Mouse (Mus musculus): ENCODE measurements around the gene Akap7.
A peak's percentile ranks its signal among the peaks of the same experiment; 100 is the strongest.

The Akap7 gene

GRCm38 (mm10) chr10:25307770-25308169 lies at the start of gene Akap7:
TSS of gene Akap7 (minus strand) at chr10:25307870.
- peak; percentile 41 for DNase-seq

GRCm38 (mm10) chr10:25354390-25354789 lies 46.7 kb upstream of the Akap7 start:
- DNase-seq, result peak; percentile 51

DNA sequence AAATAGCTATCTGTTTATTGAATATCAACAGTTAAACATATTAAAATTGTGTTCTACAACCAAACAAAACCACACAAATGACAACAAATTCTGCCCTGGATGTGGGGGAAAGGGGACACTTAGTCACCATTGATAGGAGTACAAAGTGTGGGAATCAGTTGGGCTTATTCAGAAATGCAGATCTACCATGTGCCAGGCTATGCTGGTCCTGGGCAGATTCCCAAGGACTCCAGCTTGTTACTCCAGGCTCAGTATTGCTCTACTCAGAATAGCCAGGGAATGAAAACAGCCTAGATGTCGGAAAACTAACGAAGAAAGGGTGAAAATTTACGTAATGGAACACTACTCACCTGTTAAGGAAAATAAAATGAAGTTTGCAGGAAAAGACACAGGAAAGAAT lies 46.3 kb upstream of the Akap7 start:
- peak; percentile 48 for DNase-seq

DNA sequence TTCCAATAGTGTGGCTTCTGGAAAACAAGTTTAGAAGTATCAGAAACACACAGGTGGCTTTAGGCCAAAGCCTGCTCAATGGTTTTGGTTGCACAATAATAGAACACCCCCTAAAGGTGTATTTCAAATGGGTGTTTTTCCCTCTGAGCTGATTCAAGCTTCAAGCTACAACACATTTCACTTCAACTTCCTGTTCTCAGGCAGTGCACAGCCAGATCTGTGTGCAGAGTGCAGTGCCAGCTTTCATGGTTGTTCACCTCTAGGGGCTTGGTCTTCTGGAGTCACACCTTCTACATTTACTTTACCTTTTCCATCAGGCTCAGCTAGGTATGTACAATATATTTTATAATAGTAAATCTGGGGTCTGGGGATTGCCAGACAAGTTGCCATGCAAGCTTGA lies 35.1 kb upstream of the Akap7 start:
- DNase-seq, result no peak

DNA sequence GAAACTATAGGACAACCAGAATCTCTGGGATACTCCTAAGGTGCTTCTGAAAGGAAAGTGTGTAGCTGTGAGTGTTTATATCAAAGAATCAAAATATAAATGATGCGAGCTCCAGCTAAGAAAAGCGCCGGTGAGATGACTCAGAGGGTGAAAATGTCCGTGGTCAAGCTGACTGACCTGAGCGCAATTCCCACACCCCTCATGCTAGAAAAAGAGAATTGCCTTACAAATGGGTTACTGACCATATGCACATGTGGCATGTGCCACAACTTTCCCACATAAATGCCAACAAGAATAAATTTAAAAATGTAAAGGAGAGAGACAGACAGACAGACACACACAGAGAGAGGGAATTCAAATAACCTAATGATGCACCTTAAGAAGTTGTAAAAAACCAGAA lies 33.0 kb upstream of the Akap7 start:
- no peak for DNase-seq

DNA sequence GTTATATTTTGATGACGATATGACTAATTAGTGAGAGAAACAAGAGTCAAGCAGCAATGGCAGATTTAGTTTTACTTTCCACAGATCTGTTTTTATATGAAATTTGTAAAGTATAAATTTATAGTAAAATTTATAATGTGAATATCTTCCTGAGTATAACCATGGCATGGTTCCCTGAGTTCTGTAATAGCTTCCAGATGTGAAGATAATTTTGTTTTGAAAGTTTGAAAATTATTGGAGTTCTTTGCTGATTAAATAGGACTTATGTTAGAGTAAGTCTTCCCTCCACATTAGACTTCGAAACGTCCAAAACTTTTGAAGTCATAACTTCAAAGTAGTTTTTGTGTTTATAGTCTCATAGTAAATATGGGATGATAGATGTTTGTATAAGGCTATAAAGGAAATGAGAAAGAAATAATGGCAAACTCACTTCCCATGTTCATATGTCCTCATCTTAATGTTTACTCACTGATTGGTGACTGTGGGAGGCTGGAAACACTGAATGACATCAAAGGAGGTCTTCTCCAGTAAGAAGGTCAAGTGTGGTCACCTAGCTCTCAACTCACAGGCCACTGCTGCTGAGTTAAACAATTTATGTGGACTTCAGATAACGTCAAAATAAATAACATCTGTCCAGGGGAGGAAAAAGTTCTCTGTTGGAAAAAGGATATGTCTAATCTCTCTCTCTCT lies 25.9 kb upstream of the Akap7 start:
- DNase-seq, result no peak

GRCm38 (mm10) chr10:25331321-25332049 lies 23.8 kb upstream of the Akap7 start:
- peak; percentile 96 for DNase-seq

DNA sequence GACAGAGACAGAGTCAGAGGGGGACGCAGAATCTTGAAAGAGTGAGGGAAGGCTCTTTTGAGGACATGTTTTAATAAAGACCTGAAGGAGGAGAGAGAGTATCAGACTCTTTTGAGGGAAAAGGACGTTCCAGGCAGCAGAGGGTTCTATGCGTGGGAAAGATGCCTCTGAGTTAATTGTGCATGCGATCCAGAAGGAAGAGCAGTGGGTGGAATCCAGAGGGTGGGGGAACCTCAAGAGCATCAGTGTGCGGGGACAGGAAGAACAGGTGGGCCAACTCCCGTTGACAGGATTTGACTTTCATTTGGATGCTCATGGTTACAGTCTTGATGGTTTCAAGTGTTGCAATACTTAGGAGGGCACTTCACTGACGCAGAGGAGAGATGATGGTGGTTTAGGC lies 22.4 kb upstream of the Akap7 start:
- no peak for DNase-seq

GRCm38 (mm10) chr10:25327511-25327910 lies 19.8 kb upstream of the Akap7 start:
- DNase-seq, result no peak

GRCm38 (mm10) chr10:25325690-25326089 lies 18.0 kb upstream of the Akap7 start:
- DNase-seq, result peak; percentile 90

GRCm38 (mm10) chr10:25321198-25321597 lies 13.5 kb upstream of the Akap7 start:
- no peak for DNase-seq

- DNase-seq, result peak; percentile 51
Observed at GRCm38 (mm10) chr10:25319531-25319930, 11.9 kb upstream of the Akap7 start.

GRCm38 (mm10) chr10:25318405-25318804 lies 10.7 kb upstream of the Akap7 start:
- DNase-seq, result peak; percentile 87

- peak; percentile 83 for DNase-seq
Observed at GRCm38 (mm10) chr10:25317665-25318064, 10.0 kb upstream of the Akap7 start.

DNA sequence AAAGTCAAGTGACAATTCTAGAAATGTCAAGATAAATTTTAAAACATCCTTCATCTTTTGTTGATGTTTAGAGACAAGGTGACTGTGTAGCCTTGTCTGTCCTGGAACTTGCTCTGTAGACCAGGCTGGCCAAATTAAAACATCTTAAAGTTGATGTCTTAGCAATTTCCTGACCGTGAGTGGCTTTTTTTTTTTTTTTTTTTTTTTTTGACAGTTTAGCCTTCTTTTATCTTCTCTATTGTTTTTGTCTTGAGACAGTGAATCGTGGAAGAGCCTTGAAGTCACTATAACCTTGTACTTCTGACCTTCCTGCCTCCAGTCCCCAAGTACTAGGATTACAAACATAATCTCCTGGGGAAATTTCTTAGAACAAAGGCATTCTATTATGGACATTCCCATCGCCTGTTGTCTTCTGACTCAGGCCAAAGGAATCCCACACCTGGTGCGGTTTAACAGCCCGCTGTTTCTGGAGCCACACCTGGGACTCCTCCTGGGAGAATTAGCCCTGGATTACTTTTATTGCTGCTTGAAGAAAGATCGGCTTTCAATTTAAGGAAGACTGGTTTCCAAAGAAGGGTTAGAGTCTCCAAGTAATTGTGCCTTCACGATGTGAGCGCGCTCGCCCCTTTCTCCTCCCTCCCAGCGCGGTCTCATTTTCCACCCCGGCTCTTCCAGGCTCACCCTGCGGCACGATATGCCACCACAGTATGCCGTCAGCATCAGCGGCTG lies 6.3 kb upstream of the Akap7 start:
- peak; percentile 71 for DNase-seq

DNA sequence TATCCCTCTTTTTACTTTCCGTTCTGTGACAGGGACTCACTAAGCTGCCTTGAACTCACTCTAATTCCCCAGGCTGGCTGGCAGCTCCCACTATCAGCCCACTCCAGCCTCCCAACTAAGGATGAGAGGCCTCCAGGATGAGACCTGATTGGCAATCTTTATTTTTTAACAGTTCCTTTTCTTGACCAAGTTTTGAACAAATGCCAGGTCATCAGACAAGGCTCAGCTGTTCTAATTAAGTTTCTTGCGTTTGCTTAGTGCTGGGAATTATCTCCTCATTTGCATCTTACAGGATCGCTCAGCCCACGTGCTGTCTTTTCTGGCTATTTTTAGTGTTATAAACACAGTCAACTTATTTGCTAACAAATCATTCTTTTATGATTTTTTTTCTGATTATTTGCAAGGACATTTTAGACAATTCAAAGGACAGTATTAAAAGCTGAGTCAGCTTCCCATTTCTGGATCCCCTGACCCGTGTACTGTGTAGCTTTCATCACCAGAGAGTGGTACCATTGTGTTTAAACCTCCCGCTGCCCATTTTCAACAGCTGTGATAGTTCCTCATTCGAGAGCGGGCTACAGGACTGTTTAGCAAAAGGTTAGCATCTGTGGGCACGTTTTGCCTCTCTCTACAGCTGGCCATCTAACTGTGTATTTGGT lies 4.0 kb upstream of the Akap7 start:
- peak; percentile 82 for DNase-seq

DNA sequence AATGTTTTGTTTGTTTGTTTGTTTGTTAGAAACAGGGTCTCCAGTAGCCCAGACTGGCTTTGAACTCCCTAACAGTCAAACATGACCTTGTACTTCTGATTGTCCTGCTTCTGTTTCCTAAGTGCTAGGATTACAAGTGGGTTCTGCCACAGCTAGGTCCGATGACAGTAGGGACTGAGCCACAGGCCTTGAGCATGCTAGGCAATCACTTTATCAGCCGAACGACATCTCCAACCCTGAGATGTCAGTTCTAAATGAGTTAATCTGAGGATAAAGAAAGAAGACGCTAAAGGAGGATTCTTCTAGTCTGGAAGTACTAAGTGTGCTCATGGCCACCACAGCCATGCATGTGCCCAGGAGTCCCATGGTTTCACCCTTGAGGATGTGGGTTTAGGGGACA lies 3.1 kb upstream of the Akap7 start:
- peak; percentile 59 for DNase-seq

DNA sequence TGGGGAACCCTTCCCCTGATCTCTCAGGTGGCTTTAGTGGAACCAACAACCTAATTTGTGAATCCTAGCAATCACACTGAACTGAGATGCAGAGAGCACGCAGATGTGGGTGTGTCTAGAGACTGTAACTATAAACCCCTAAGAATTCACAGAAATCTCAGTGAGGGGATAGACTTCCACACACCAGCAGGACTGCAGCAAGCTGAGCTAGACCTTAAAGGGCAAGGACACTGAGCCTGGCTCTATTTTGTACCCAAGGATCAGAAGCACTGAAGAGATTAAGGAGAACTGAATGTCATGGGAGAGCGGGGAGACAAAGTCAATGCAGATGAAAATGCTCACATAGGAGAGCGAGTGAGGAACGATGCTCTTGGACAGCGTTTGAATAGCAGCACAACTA lies 2.3 kb upstream of the Akap7 start:
- DNase-seq, result peak; percentile 55

DNA sequence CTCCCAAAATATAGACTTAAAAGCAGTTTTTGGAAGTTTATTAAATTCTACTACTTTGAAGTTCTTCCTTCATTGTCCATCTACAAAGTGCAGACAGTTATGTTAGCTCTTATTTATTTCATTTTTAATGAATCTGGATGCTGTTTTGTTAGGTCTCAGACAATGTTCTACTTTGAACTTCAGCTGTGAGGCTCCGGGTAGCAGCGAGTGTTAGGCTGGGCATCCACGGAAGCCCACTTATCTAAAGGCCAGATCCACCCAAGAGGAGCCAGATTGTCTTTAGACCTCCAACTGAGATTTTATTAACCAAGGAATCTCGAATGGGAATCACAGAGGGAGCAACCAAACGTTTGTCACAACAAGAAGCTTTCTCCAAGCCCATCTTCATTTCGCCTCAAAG lies 2.5 kb downstream of the Akap7 start:
- DNase-seq, result peak; percentile 16

DNA sequence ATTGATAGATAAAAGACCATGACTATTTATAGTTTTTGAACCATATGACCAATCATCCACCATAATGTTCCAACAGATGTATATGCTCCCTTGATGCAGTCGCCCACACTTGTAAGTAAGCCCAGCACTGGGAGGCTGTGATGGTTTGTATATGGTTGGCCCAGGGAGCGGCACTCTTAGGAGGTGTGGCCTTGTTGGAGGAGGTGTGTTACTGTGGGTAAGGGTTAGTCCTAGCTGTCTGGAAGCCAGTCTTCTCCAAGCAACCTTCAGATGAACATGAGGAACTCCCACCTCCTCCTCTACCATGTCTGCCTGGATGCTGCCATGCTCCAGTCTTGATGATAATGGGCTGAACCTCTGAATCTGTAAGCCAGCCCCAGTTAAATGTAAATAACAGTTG lies 3.1 kb downstream of the Akap7 start:
- DNase-seq, result peak; percentile 77

- peak; percentile 88 for DNase-seq
Observed at GRCm38 (mm10) chr10:25299031-25299529, 8.6 kb downstream of the Akap7 start.

- DNase-seq, result peak; percentile 94
Observed at GRCm38 (mm10) chr10:25298264-25298671, 9.4 kb downstream of the Akap7 start.

GRCm38 (mm10) chr10:25297666-25298263 lies 9.9 kb downstream of the Akap7 start:
- peak; percentile 92 for DNase-seq
